Mouse (Mus musculus) erythroblast, embryonic 14.5 days (primary cell): ENCODE measurements around the gene Wwc1.

Source experiments
- GATA1 ChIP-seq: IDR thresholded peaks from 2 replicates; pipeline ENCODE4 v1.6.1; 2012; ENCODE audit warnings: low read length, inconsistent platforms, mixed read lengths
- TAL1 ChIP-seq: IDR thresholded peaks from 3 replicates; pipeline ENCODE4 v1.6.1; 2012; ENCODE audit warnings: low read length, inconsistent platforms, mixed read lengths

GRCm38 (mm10) chr11:35838345-35839338, 141.7 kb downstream of the Wwc1 start:
- TF ChIP-seq TAL1 (no peak), GATA1 (no peak)
